Mouse (Mus musculus) olfactory bulb, adult 2 months (tissue): ENCODE measurements at regions not wholly inside any gene's neighbourhood (a gene's known extent, or its start where the extent isn't known, plus 50 kb on each side); places are given as distances from the start of the nearest gene placed in this dataset.

Source experiments
- H3K27ac ChIP-seq: fragments of 200-500 bp; 2 replicates; pipeline ENCODE4 v1.5.1; 2012; ENCODE audit warnings: low read depth, low read length; ENCODE audit not compliant: insufficient read depth
- H3K4me1 ChIP-seq: fragments of 200-500 bp; 2 replicates; pipeline ENCODE4 v1.6.1; 2012; ENCODE audit warnings: low read length; ENCODE audit not compliant: control insufficient read depth, insufficient read depth
- H3K4me3 ChIP-seq: fragments of 200-500 bp; 2 replicates; pipeline ENCODE4 v1.5.1; 2012; ENCODE audit warnings: mild to moderate bottlenecking, low read depth, low read length, moderate library complexity; ENCODE audit not compliant: insufficient read depth
- CTCF ChIP-seq: fragments of 200-500 bp; IDR thresholded peaks from 2 replicates; pipeline ENCODE4 v1.5.1; 2012; ENCODE audit warnings: low read depth, mild to moderate bottlenecking, low read length, moderate library complexity; ENCODE audit not compliant: insufficient read depth
- POLR2A ChIP-seq: fragments of 200-500 bp; IDR thresholded peaks from 2 replicates; pipeline ENCODE4 v1.6.1; 2012; ENCODE audit warnings: mild to moderate bottlenecking, low read depth, low read length, moderate library complexity; ENCODE audit not compliant: insufficient read depth
- WGBS: fragments of 180-500 bp; shearing (Covaris S2); methylation state at CpG from one replicate; pipeline ENCODE4 v1.1.7; 2018; 5-methylcytosine and 5-hydroxymethylcytosine counted together

- H3K4me3 ChIP-seq: no peak overlapping the region
- WGBS: 40% methylated on average over 9 of the region's 9 CpGs
- no peak for TF ChIP-seq POLR2A
- TF ChIP-seq CTCF: no peak
- H3K4me1 ChIP-seq: peaks cover 26% of the 10 kb centered on the region
- no peak overlapping the region for H3K27ac ChIP-seq
These were observed 639.4 kb upstream of the Adam5 start for GRCm38 (mm10) chr8:25463532-25463931.

- TF ChIP-seq POLR2A: no peak
- no peak for TF ChIP-seq CTCF
- Histone ChIP-seq H3K4me3 (no peak overlapping the region), H3K4me1 (peaks cover 26% of the 10 kb centered on the region), H3K27ac (no peak overlapping the region)
- 38% methylated on average over 4 of the region's 4 CpGs for WGBS
These were observed 638.3 kb upstream of the Adam5 start for GRCm38 (mm10) chr8:25462492-25462891.

GRCm38 (mm10) chr8:25455644-25456043 is 631.5 kb upstream of the Adam5 start:
- Histone ChIP-seq H3K4me3 (no peak overlapping the region), H3K27ac (no peak overlapping the region), H3K4me1 (no peaks in the 10 kb centered on the region)
- WGBS: 77% methylated on average over 6 of the region's 6 CpGs
- TF ChIP-seq CTCF (no peak), POLR2A (no peak)

DNA sequence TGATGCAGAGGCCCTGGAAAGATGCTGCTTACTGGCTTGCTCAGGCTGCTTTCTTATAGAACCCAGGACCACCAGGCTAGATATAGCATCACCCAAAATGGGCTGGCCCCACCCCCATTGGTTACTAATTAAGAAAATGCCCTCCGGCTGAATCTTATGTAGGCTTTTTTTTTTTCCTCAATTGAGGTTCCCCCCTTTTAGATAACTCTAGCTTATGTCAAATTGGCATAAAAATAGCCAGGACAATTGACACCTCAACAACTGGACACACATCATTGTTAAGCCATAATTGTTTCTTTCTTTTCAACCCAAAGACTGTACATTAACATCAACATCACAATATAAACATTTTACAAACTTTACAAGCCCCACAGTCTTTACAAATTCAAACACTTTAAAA is 630.8 kb upstream of the Adam5 start:
- TF ChIP-seq CTCF (no peak), POLR2A (no peak)
- H3K27ac ChIP-seq: no peak overlapping the region
- 100% methylated on average over 1 of the region's 1 CpGs for WGBS
- no peaks in the 10 kb centered on the region for H3K4me1 ChIP-seq
- H3K4me3 ChIP-seq: no peak overlapping the region

GRCm38 (mm10) chr8:25453826-25454225 is 629.7 kb upstream of the Adam5 start:
- 96% methylated on average over 9 of the region's 9 CpGs for WGBS
- Histone ChIP-seq H3K4me3 (no peak overlapping the region), H3K27ac (no peak overlapping the region), H3K4me1 (no peaks in the 10 kb centered on the region)
- TF ChIP-seq CTCF (no peak), POLR2A (no peak)

DNA sequence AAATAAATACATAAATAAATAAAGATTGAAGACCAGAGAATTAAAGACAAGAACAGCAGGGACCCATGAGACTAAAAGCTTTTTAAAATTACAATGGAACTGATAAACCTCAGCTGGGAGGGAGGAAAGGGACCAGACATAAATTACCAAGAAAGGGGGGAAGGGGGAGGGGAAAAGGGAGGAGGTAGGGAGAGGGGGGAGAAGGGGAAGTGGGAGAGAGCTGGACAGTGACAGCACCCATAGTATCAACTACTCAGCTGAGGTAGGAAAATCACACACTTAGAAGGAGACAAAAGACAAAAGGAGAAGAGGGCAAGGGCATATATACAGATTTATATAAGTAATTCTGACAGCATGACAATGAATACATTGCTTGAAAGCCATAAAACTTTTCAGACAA is 626.4 kb upstream of the Adam5 start:
- no peak overlapping the region for H3K27ac ChIP-seq
- no peaks in the 10 kb centered on the region for H3K4me1 ChIP-seq
- no peak overlapping the region for H3K4me3 ChIP-seq
- no peak for TF ChIP-seq POLR2A
- TF ChIP-seq CTCF: no peak

DNA sequence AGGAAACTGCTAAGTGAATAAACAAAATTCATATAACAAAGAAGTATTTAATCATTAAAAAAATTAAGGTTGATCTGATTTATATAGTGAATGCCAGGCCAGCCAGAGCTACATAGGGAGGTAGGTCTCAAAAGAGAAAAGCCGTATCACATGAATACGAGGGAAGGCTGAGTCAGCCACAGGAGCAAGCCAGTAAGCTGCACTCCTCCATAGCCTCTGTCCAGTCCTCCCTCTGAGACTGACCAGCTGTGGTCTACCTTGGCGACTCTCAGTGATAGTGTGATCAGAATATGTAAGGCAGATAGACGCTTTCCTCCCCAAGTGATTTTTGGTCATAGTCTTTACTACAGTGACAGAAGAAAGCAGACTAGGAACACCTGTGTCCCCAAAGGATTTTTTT is 625.4 kb upstream of the Adam5 start:
- Histone ChIP-seq H3K4me3 (no peak overlapping the region), H3K27ac (no peak overlapping the region), H3K4me1 (no peaks in the 10 kb centered on the region)
- WGBS: 96% methylated on average over 4 of the region's 4 CpGs
- TF ChIP-seq POLR2A (no peak), CTCF (no peak)

DNA sequence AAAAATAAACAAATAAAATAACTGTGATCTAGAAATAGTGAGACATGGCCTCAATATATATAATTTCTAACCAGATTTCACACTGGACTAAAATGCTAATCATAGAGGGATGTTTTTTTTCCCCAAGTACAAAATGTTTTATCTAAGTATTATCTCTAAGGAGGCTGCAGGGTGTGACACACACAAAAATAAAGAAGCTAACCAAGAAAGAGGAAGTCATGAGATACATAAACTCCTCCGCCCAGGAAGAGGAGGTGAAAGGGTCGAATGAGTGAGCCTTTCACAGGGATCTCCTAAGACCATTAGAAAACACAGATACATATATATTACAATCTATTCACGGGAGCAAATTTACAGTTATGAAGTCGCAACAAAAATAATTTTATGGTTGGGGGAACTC is 623.7 kb upstream of the Adam5 start:
- TF ChIP-seq POLR2A: no peak
- TF ChIP-seq CTCF: no peak
- H3K4me1 ChIP-seq: no peaks in the 10 kb centered on the region
- 91% methylated on average over 4 of the region's 4 CpGs for WGBS
- no peak overlapping the region for H3K27ac ChIP-seq
- H3K4me3 ChIP-seq: no peak overlapping the region

GRCm38 (mm10) chr8:25445968-25446367 is 621.8 kb upstream of the Adam5 start:
- Histone ChIP-seq H3K4me3 (no peak overlapping the region), H3K27ac (no peak overlapping the region), H3K4me1 (no peaks in the 10 kb centered on the region)
- TF ChIP-seq CTCF (no peak), POLR2A (no peak)
- WGBS: 97% methylated on average over 1 of the region's 1 CpGs

GRCm38 (mm10) chr8:25445054-25445453 is 620.9 kb upstream of the Adam5 start:
- TF ChIP-seq CTCF (no peak), POLR2A (no peak)
- peaks cover 8% of the 10 kb centered on the region for H3K4me1 ChIP-seq
- 87% methylated on average over 5 of the region's 5 CpGs for WGBS

DNA sequence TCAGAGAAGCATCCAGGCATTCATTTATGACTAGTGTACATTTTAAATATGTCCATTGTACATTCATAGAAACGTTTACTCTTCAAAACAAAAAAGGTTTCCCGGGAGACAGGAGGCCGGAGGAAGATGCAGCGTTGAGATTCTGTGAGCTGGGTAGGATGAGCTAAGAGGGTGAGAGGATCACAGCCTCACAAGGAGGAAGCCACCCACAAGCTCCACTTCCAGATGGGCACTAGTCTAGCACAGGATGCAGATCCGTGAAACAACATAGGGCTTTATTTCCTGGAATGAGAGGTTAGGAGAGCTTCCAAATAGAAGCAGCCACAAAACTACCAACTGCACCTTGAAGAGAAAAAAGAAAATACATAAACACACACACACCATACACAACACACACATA is 619.4 kb upstream of the Adam5 start:
- Histone ChIP-seq H3K4me1 (peaks cover 11% of the 10 kb centered on the region), H3K4me3 (no peak overlapping the region), H3K27ac (no peak overlapping the region)
- no peak for TF ChIP-seq CTCF
- TF ChIP-seq POLR2A: no peak
- WGBS: 61% methylated on average over 5 of the region's 5 CpGs

More at GRCm38 (mm10) chr8:25445054-25445453, 620.9 kb upstream of the Adam5 start:
- Histone ChIP-seq H3K4me3 (no peak overlapping the region), H3K27ac (no peak overlapping the region)
